In the genomic region with DNA sequence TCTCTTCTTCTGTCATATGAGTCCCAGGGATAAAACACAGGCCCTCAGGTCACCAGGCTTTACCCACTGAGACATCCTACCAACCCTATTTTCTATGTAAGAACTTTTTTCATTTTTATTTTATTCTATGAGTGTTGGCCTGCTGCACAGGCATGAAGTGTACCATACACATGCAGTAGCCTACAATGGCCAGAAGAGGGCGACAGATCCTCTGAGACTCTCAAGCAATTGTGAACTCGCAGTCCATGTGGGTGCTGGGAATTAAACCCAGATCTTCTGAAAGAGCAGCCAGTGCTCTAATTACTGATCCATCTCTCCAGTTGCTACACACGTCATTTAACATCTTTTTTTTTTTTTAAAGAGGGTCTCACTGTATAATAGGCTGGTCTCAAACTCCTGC, we compare ENCODE assay signal across 10 mouse cellular contexts. TPM values are rescaled to one million over a fixed set of nuclear protein-coding genes. Genes with fewer than 3 reads are reported as not detected.
DNase-seq lines count a peak whose midpoint lies in the region; ATAC-seq and TF ChIP-seq lines count a peak whose summit lies in the region.
"Had no signal": no experiment of that assay in that cellular context is flagged by ENCODE, and none has a peak within 500 bp of the region (broad histone marks: within the 10 kb centered on the region; RNA-seq: fewer than 3 reads in every experiment).

No protein-coding gene starts in this region.

- no peak overlapping the region for H3K4me3 ChIP-seq in cerebellum, adult 2 months (replicated peaks; ENCODE audit: insufficient read depth, low read depth, low read length)
- no peak overlapping the region for H3K4me3 ChIP-seq in liver, adult 2 months (ENCODE audit: insufficient read depth, low read depth, low read length)
- H3K4me3 ChIP-seq in liver, embryonic 11.5 days (ENCODE audit: low read depth, low read length) = no peak overlapping the region
- H3K4me3 ChIP-seq in small intestine, adult 2 months (ENCODE audit: low read depth, low read length) = no peak overlapping the region
- H3K4me3 ChIP-seq: hindbrain, embryonic 15.5 days had no signal

- H3K36me3 ChIP-seq in liver, adult 2 months (ENCODE audit: control insufficient read depth, insufficient read depth, low read length) = no peaks in the 10 kb centered on the region
- no peaks in the 10 kb centered on the region for H3K36me3 ChIP-seq in liver, embryonic 11.5 days (ENCODE audit: control insufficient read depth, insufficient read depth, low read length)
- H3K36me3 ChIP-seq in small intestine, adult 2 months (ENCODE audit: control insufficient read depth, insufficient read depth, low read length) = no peaks in the 10 kb centered on the region

- H3K27ac ChIP-seq in cerebellum, adult 2 months (ENCODE audit: insufficient read depth, low read length) = no peak overlapping the region
- no peak overlapping the region for H3K27ac ChIP-seq in liver, adult 2 months (replicated peaks; ENCODE audit: insufficient read depth, low read depth, low read length)
- no peak overlapping the region for H3K27ac ChIP-seq in liver, embryonic 11.5 days (ENCODE audit: low read depth, low read length)
- H3K27ac ChIP-seq in small intestine, adult 2 months (ENCODE audit: insufficient read depth, low read depth, low read length) = no peak overlapping the region
- H3K27ac ChIP-seq: hindbrain, embryonic 15.5 days had no signal

- 58% methylated on average over 3 of the region's 3 CpGs for WGBS in cerebellum, adult 2 months
- 68% methylated on average over 3 of the region's 3 CpGs for WGBS in liver, adult 2 months
- 48% methylated on average over 3 of the region's 3 CpGs for WGBS in liver, embryonic 11.5 days
- 72% methylated on average over 3 of the region's 3 CpGs for WGBS in small intestine, adult 2 months

- no peak overlapping the region for H3K4me2 ChIP-seq in liver, embryonic 11.5 days
- H3K4me2 ChIP-seq: hindbrain, embryonic 15.5 days had no signal

- H3K9me3 ChIP-seq in liver, embryonic 11.5 days (ENCODE audit: control insufficient read depth, low read length) = peaks cover 3% of the 10 kb centered on the region; the same call in 1 of the 2 replicates
- H3K9me3 ChIP-seq: hindbrain, embryonic 15.5 days had no signal

- H3K79me2 ChIP-seq in liver, adult 2 months (ENCODE audit: control insufficient read depth, insufficient read depth, low read length) = no peaks in the 10 kb centered on the region

- H3K27me3 ChIP-seq in cerebellum, adult 2 months (ENCODE audit: control insufficient read depth, insufficient read depth, low read length) = no peaks in the 10 kb centered on the region
- H3K27me3 ChIP-seq in liver, adult 2 months (ENCODE audit: control insufficient read depth, insufficient read depth, low read length) = no peaks in the 10 kb centered on the region
- no peaks in the 10 kb centered on the region for H3K27me3 ChIP-seq in liver, embryonic 11.5 days (replicated peaks; ENCODE audit: control insufficient read depth, insufficient read depth, low read length)
- H3K27me3 ChIP-seq in small intestine, adult 2 months (ENCODE audit: control insufficient read depth, insufficient read depth, low read length) = no peaks in the 10 kb centered on the region
- H3K27me3 ChIP-seq: hindbrain, embryonic 15.5 days had no signal

- DNase-seq in cerebellum, adult 2 months = peak in 1 of 2 experiments; percentile 24
- DNase-seq in cerebellum, adult 11-12 months = no peak
- DNase-seq in liver, adult 2 months (ENCODE audit: extremely low read depth, low read depth, low spot score) = no peak
- no peak for DNase-seq in liver, embryonic 11.5 days (ENCODE audit: low spot score)
- DNase-seq in adipocyte (ENCODE audit: low spot score) = peak; percentile 27
- DNase-seq in adrenal gland, postnatal 14 days = no peak
- DNase-seq in urinary bladder, adult 18-20 months (ENCODE audit: low spot score in 2 of 2) = no peak

- TF ChIP-seq CTCF in cerebellum, adult 2 months (IDR thresholded peaks at IDR 0.05; ENCODE audit: borderline replicate concordance, insufficient read depth, low read depth, low read length) = peak; percentile 26
- peak; percentile 59; the same call in 1 of the 2 replicates for TF ChIP-seq CTCF in liver, adult 2 months (IDR thresholded peaks at IDR 0.05; ENCODE audit: low read depth, low read length)
- TF ChIP-seq CTCF in small intestine, adult 2 months (IDR thresholded peaks at IDR 0.05; ENCODE audit: extremely low read depth, insufficient read length, insufficient replicate concordance, low read depth, low read length) = peak; percentile 61; the same call in 1 of the 2 replicates

- ATAC-seq in liver, embryonic 11.5 days (replicated peaks; ENCODE audit: low FRiP score) = no peak
- ATAC-seq: forebrain, embryonic 14.5 days had no signal

- H3K9ac ChIP-seq in liver, adult 2 months (ENCODE audit: low read depth, low read length) = no peak overlapping the region
- no peak overlapping the region for H3K9ac ChIP-seq in liver, embryonic 11.5 days (ENCODE audit: low read depth, low read length)
- H3K9ac ChIP-seq: hindbrain, embryonic 15.5 days had no signal

- TF ChIP-seq POLR2A in cerebellum, adult 2 months (IDR thresholded peaks at IDR 0.05; ENCODE audit: borderline replicate concordance, insufficient read depth, low read length) = no peak
- TF ChIP-seq POLR2A in liver, adult 2 months (IDR thresholded peaks at IDR 0.05; ENCODE audit: extremely low read depth, insufficient read depth, low read length) = no peak
- TF ChIP-seq POLR2A in small intestine, adult 2 months (IDR thresholded peaks at IDR 0.05; ENCODE audit: low read depth, low read length) = no peak

- H3K4me1 ChIP-seq in cerebellum, adult 2 months (ENCODE audit: control insufficient read depth, insufficient read depth, low read length) = peaks cover 5% of the 10 kb centered on the region; the same call in 1 of the 2 replicates
- H3K4me1 ChIP-seq in liver, adult 2 months (ENCODE audit: control insufficient read depth, insufficient read depth, low read length) = peaks cover 7% of the 10 kb centered on the region
- H3K4me1 ChIP-seq in liver, embryonic 11.5 days (replicated peaks; ENCODE audit: control insufficient read depth, insufficient read depth, low read length) = peaks cover 8% of the 10 kb centered on the region
- H3K4me1 ChIP-seq in small intestine, adult 2 months (ENCODE audit: control insufficient read depth, insufficient read depth, insufficient read length, low read length) = peaks cover 2% of the 10 kb centered on the region; the same call in 1 of the 2 replicates

RNA-seq across cellular contexts. Expression of a gene that starts 1.6 kb away (rescaled TPM):
- polyA plus RNA-seq in cerebellum, adult 2 months (2012; rRNA removed) = 39.5 and 39.9 TPM in 2 replicates
- total RNA-seq in liver, adult 2 months (2014; rRNA removed) = 10.3 and 10.8 TPM in 2 replicates
- polyA plus RNA-seq in liver, adult 2 months (2012; rRNA removed) = 11.3 and 13.1 TPM in 2 replicates
- polyA plus RNA-seq in liver, embryonic 11.5 days (2014; fragmentation: Nextera tagmentation; extraction: Ambion mirVana) = 10.4 and 11.6 TPM in 2 replicates
- 13.9 and 20.6 TPM in 2 replicates for polyA plus RNA-seq in small intestine, adult 2 months (2012; rRNA removed)
- 17.2 and 25.2 TPM in 2 replicates for total RNA-seq in adrenal gland, postnatal 14 days (2021)

RNA-seq across cellular contexts. Expression of a gene that starts 10.2 kb away (rescaled TPM):
- 28.2 and 32.2 TPM in 2 replicates for polyA plus RNA-seq in cerebellum, adult 2 months (2012; rRNA removed)
- total RNA-seq in liver, adult 2 months (2014; rRNA removed) = 302 and 310 TPM in 2 replicates
- polyA plus RNA-seq in liver, adult 2 months (2012; rRNA removed) = 349 and 371 TPM in 2 replicates
- 6.2 and 6.8 TPM in 2 replicates for polyA plus RNA-seq in liver, embryonic 11.5 days (2014; fragmentation: Nextera tagmentation; extraction: Ambion mirVana)
- polyA plus RNA-seq in small intestine, adult 2 months (2012; rRNA removed) = 23.7 and 84.2 TPM in 2 replicates
- total RNA-seq in adrenal gland, postnatal 14 days (2021) = 3.6 and 27.0 TPM in 2 replicates

RNA-seq across cellular contexts. Expression of a gene that starts 26.6 kb away (rescaled TPM):
- polyA plus RNA-seq in cerebellum, adult 2 months (2012; rRNA removed) = 15.6 and 15.8 TPM in 2 replicates
- total RNA-seq in liver, adult 2 months (2014; rRNA removed) = 4.0 and 4.5 TPM in 2 replicates
- polyA plus RNA-seq in liver, adult 2 months (2012; rRNA removed) = 6.5 and 9.3 TPM in 2 replicates
- polyA plus RNA-seq in liver, embryonic 11.5 days (2014; fragmentation: Nextera tagmentation; extraction: Ambion mirVana) = 2.2 and 2.3 TPM in 2 replicates
- 2.1 and 2.2 TPM in 2 replicates for polyA plus RNA-seq in small intestine, adult 2 months (2012; rRNA removed)
- 8.7 and 11.5 TPM in 2 replicates for total RNA-seq in adrenal gland, postnatal 14 days (2021)

RNA-seq across cellular contexts. Expression of a gene that starts 26.7 kb away (rescaled TPM):
- polyA plus RNA-seq in cerebellum, adult 2 months (2012; rRNA removed) = 50.0 and 54.3 TPM in 2 replicates
- total RNA-seq in liver, adult 2 months (2014; rRNA removed) = 4.3 and 4.6 TPM in 2 replicates
- polyA plus RNA-seq in liver, adult 2 months (2012; rRNA removed) = 10.0 and 12.2 TPM in 2 replicates
- 76.0 and 76.7 TPM in 2 replicates for polyA plus RNA-seq in liver, embryonic 11.5 days (2014; fragmentation: Nextera tagmentation; extraction: Ambion mirVana)
- 13.9 and 24.7 TPM in 2 replicates for polyA plus RNA-seq in small intestine, adult 2 months (2012; rRNA removed)
- 43.7 and 49.8 TPM in 2 replicates for total RNA-seq in adrenal gland, postnatal 14 days (2021)

RNA-seq across cellular contexts. Expression of a gene that starts 38.2 kb away (rescaled TPM):
- polyA plus RNA-seq in cerebellum, adult 2 months (2012; rRNA removed) = 60.5 and 65.2 TPM in 2 replicates
- total RNA-seq in liver, adult 2 months (2014; rRNA removed) = 16.6 and 23.4 TPM in 2 replicates
- polyA plus RNA-seq in liver, adult 2 months (2012; rRNA removed) = 39.2 and 41.5 TPM in 2 replicates
- polyA plus RNA-seq in liver, embryonic 11.5 days (2014; fragmentation: Nextera tagmentation; extraction: Ambion mirVana) = 48.8 and 51.8 TPM in 2 replicates
- 22.4 and 26.6 TPM in 2 replicates for polyA plus RNA-seq in small intestine, adult 2 months (2012; rRNA removed)
- 25.6 and 27.3 TPM in 2 replicates for total RNA-seq in adrenal gland, postnatal 14 days (2021)
